Mouse (Mus musculus): ENCODE results near the gene Scml4.

The Scml4 gene

DNA sequence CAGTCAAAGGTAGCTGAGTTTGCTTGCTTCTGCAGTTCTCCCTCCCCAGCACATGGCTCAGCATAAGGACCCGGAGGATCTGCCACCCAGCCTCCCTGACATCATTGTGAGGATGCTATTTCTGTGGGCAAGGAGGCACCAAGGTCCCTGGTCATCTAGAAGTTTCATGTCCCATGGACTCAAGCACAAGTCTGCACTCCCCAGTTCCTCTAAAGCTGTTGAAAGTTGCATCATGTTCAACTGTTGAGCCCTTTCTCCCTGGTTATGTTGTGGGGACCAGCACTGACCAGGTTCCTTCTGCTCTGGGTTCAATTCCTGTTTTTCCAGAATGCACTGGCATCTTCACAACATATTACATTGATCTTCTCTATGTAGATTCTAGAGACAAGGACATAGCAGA, 42.9 kb downstream of the Scml4 start:
- DNase-seq (ENCODE audit: low spot score): no peak

DNA sequence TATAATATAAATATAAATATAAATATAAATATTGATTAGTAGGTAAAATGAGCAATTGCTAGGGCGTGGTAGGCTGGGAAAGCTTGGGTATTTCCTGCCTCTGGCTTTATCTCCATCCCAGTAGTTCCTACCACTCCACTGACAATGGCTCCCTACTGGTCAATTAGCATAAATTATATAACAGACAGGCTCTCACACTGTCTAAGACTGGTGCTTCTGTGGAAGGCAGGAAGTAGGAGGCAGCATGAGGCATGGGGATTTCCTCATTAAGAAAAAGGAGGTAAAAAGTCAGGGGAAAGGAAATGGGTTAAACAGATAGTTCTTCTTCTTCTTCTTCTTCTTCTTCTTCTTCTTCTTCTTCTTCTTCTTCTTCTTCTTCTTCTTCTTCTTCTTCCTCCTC, 48.4 kb downstream of the Scml4 start:
- DNase-seq (ENCODE audit: low spot score): no peak

DNA sequence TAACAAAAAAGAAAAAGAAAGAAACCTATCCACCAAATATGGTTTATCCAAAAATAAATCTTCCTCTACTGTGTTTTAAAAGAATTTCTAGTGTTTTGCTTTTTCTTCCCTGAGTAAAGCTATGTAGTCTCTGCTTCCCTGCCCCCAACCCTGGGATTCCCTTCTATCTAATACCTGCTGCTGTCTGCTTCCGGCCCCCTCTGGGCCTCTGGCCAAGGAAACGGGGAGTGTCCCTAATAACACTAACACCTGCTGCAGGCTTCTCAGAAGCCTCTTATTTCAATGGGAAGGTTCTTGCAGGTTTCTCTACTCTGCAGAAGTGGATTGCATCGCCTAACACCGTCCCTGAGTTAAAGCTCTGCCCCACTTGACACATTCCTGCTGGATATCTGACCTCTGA, 50.4 kb downstream of the Scml4 start:
- DNase-seq (ENCODE audit: low spot score): no peak

DNA sequence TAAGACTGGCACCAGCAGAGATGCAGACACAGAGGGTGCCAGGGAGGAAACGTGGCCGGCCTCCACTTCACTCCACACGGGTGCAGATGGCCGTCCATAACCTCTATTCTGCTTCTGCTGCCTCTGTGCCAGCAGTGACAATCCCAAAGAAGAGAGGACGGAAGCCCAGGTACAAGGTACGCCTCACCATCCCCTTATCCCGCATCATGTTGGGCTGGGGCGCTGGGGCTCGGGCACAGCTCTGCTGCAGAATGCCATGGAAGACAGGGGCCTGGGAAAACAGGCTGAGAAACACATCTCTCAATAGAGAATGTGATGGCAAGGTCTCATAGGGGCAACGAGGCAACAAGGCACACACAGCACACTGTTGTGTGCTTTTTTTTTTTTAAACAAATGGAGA, 51.9 kb downstream of the Scml4 start:
- no peak for DNase-seq (ENCODE audit: low spot score)

DNA sequence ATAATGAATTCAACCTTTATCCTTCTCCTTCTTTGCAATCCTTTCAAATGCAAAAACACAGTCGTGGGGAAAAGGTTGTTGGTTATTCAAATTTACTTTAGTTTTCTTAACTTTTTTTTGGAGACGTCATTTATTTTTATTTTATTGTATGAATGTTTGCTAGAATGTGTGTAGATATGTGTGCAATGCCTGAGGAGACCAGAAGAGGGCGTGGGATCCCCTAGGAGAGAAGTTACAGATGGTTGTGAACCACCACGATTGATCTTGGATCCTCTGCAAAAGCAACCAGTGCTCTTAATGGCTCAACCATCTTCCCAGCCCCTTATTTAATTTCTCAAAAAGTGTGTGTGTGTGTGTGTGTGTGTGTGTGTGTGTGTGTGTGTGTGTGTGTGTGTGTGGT, 53.0 kb downstream of the Scml4 start:
- no peak for DNase-seq (ENCODE audit: low spot score)

DNA sequence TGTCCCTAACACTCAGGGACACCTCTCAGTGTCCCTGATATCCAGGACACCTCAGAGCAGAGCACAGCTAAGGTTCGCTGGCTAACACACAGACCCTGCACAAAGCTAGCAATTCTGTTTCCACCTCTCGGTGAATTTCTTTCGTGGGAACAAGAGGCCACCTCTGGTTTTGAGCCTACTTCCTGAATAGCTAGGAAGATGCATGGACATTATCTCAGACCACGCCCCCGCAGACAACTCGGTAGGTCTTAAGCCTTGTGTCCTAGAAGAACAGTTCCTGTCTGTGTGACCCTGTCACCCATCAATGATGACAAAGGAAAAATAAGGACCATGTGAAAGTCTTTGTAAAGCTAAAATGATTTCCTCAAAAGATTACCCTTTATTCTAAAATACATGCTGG, 54.0 kb downstream of the Scml4 start:
- no peak for DNase-seq (ENCODE audit: low spot score)

DNA sequence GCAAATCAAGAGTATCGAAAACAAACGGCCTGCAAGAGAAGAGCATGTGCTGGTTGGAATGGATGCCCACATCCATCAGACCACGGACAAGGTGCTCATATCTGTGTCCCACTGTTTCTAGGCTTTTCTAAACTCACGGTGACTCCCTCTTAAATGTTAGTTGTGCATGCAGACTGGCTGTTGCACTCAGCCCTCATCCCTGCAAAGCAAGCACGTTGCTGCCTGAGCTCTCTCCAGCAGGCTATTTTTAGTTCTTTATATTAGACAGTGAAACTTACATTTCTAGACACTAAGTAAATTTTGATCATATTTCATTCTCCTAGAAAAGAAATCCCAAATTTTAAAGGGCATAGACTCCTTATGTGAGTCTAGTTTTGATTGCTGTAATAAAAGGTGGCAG, 57.2 kb downstream of the Scml4 start:
- DNase-seq (ENCODE audit: low spot score): no peak

DNA sequence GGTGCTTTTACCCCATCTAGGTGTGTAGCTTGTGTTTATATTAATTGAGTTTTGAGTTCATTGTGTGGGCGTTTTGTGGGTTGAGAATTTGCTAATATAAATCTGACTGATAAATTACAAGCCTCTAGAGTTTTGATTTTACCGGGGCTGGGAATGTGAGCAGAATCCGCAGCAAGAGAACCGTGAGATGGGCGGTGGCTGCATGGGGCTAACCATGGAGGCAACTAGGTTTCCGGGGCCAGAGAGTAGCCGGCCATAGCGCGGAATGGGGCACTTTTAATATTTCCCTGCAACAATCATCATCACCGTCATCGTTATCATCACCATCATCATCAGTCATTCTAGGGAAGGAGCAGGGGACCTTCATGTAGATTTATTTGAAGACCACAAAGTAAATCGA, 59.6 kb downstream of the Scml4 start:
- DNase-seq (ENCODE audit: low spot score): no peak

DNA sequence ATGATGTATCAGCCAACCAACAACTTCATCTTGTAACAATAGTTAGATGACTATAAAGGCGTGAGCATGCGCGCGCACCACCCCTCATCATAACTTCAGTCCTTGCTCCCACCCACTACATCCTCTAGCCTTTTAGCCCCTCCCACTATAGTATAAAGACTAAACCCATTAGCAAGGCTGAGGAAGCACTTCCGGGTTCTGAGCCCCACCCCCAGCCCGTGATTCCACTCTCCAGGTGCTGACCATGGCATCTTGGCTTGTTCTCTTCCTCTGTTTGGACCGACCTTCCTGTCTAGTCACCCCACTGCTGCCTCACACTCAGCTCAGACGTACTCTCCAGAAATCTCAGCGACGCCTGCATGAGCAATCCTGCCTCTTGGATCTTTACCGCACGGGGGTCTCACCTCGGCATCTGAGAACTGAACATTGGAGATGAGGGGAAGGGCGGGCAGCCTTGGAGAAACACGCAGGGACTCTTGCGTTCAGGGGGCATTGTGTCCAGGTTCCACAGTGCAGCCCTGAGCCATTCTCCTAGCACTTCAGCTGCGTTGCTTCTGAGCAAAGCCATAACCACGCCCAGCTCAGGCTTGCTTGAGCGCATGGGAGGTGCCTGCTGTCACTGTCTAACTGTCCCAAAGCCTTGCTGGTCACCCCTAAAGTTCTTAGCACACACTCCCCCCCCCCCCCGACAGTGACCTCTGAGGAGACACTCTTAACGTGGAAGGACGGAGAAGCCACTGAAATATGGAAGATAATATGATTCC, 65.1 kb downstream of the Scml4 start:
- DNase-seq (ENCODE audit: low spot score): no peak

DNA sequence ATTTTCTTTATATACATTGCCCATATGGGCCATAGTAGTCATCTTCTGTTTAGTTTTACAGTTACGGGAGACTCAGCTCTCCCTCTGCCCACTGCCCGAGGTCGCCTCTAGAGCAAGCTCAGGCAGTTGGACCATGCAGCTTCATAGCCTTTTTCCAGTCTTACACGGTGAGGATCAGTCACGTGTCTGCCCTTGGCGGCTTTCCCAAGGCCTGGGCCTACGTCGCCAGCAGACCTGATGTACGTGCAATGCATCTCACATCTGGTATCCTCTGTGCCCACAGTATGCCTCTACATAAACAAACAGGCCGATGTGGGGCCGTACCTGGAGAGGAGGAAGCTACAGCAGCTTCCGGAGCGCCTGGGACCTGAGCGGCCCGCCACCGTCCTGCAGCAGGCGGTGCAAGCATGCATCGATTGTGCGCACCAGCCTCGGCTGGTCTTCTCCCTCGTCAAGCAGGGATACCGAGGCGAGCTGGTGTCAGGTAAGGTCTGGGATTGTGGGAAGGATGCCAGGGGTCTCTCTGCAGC, 70.0 kb downstream of the Scml4 start:
- DNase-seq (ENCODE audit: low spot score): no peak

DNA sequence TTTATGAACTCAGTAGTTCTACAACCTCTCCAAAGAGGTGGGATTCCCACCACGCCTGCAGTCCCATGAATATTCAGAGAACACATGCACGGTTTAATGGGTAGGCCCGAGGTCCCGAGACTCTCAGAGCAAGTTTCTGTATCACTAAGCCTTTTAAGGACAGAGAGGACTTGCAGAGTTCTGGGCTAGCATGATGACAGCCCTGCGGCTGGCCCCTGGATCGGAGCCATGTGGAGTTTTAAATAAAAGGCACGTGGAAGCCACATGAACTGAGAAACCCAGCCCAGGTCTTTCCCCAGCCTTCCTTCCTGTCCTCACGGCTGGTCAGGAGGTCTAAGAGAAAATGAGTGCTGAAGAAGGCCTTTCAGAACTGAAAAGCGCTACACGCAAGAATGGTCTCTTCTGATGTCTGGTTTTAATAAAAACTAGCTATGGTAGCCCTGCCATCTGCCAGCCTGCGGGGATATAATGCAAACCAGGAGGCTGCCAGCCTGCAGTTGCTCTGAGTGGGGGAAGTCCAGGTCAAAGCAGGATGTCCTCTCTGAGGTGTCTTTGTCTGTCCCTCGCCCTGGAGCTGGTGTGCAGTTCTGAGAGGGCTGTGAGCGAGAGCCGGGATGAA, 72.8 kb downstream of the Scml4 start:
- peak; percentile 39 for DNase-seq (ENCODE audit: low spot score)

DNA sequence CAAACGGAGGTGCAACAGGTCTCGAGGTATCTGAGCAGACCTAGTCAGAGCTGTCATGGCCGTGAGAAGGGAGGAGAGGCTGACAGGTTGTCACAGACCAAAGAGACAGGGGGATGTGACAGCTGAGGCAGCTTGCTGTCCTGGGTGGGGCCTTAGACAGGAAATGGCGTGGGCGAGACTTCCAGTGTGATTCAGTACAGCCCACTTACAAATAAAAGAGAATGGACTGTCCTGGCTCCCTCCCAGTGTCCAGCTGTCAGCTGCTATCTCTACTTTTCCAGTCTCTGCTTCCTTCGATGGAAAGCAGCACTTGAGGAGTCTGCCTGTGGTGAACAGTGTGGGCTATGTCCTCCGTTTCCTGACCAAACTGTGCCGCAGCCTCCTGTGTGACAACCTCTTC, 74.5 kb downstream of the Scml4 start:
- DNase-seq (ENCODE audit: low spot score): no peak

DNA sequence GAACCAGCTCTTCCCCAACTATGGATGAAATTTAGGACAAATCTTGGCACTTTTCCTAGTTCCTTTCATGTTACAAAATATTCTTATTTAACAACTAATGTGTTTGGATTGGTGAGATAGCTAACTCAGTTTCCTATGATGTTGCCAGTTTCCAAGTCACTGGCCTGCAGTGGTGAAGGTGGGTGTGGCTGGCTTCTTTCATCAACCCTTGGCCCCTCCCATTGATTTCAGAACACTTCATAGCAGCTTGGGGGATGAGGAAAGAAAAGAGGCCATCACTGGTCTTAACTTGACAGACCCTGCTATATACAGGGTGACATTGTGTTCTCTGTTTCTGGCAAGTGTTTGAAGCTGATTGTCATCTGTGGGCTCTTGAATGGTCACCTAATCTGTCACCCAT, 76.0 kb downstream of the Scml4 start:
- no peak for DNase-seq (ENCODE audit: low spot score)

DNA sequence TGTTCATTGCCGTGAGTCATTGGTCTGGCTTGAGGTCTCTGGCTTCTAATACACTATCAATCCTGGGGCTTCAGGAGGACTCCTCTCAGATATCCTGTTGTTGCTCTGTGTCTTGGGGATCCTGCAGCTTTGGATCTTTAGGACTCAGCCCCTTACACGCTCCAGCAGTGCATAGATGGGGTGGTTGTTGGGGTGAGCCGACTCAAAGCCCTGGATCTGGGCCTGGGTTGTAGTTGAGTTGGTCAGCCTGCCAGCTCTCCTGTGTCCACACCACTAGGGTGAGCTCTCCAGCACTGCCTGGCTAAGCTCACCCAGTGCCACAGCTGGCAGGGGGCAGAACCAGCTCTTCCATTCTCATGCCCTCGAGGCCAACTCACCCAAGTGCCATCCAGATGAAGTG, 78.2 kb downstream of the Scml4 start:
- DNase-seq (ENCODE audit: low spot score): no peak

DNA sequence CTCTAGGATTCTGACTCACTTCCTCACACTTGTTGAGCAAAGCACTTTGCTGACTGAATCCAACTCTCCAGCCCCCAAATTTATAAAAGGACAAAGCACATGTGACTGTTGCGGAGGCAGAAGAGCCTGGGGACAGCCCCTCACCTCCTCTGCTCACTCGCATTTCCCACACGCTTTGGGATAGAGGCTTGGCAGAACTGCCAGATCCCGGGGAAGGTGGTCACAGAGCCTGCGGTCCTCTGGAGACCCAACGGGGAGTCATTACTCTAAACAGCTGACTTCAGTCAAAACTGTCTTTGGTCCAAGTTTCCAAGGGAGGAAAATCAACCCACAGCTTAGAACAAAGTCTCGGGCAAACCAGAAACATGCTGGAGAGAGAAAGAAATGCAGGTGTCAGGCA, 79.5 kb downstream of the Scml4 start:
- DNase-seq (ENCODE audit: low spot score): no peak

DNA sequence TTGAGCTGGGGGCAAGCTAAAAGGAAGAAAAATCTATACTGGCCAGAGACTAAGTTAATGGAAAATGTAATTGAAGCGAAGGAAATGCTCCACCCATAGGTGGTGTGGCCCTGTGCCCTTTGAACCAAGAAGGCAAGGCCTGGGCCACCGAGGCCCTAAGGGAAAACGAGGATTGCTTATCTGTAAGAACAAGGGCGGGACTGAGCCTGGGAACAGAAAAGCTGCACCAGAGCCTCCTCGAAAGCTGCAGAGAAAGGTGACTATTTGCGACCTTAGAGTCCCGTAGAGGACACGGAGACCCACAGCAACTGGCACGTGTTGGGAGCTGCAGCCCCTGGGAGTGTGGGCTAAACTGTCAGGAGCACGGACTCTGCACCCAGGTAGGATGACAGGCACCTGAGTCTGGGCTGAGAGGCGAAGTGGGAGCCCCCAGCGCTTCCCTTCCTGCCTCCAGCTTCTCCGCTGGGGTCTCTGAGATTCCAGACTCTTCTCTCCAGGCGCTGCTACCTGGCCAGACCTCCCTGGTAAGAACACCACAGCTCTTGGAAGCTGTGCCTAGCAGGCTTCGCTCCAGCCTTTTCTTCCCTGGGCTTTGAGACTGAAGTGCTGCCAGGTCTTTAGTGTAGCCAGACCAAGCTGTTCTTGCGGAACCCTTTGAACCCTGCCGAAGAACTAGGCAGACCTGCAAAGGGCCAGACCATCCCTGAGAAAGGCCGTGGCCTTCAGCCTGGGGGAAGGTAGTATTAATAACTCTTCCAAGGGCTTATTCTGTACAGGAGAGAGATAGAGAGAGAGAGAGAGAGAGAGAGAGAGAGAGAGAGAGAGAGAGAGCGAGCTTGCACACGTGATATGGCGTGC, 80.3 kb downstream of the Scml4 start:
- DNase-seq (ENCODE audit: low spot score): no peak

DNA sequence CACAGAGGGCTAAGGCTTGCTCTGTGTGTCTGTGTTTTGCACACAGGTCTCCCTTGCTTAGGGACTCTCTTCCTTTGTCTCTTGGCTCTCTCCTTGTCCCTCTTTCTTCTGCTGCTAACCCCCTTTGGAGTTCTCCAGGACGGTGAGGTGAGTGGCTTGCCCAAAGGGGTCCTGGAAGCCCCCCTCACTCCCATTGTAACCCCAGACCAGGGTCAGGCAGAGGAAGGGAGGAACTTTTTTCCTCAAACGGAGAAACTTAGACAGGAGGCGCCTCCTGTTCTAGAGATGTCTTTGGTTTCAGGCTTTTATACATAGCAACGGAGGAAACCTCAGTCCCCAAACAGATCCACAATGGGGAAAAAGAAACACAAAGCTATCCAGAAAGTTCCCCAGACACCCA, 81.1 kb downstream of the Scml4 start:
- DNase-seq (ENCODE audit: low spot score): no peak

DNA sequence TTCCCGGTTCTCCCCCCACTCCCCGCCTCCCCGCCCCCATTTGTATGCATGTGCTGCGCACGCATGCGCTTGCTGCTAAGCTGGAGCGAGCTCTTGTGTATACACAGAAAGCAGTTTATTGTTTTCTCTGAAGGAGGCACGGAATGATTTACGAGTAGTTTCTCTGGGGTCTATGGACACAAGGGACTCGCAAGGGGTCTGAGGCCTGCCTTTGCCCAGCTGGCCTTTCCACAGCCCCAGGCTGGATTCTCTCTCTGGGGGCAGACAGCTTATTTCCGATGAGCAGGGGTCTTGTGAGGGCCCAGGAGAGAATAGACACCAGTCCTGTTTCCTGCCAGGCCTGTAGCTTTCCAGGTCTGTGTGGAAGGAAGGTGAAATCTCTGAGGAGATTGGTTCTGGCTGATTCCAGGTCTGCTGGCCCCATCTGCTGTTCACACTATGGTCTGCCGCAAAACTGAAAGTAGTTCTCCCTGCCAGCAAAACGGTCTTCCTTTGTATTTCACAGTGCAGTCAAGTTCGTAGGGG, 81.6 kb downstream of the Scml4 start:
- peak; percentile 72 for DNase-seq (ENCODE audit: low spot score)

DNA sequence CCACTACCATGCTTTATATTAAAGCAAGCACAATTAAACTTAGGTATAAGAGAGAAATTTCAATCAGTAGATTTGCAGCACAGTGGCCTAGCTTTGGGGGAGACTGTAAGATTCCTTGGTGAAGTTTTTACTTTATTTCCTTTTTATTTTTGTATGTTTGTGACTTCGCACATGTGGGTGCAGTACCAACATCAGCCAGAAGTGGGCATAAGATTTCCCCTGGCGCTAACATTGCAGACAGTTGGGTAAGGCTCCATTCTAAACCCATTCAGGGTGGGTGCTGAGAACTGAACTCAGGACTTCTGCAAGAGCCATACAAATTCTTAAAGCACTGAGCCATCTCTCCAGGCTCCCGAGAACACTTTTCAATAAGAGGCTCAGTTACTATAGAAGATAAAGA, 82.1 kb downstream of the Scml4 start:
- no peak for DNase-seq (ENCODE audit: low spot score)

DNA sequence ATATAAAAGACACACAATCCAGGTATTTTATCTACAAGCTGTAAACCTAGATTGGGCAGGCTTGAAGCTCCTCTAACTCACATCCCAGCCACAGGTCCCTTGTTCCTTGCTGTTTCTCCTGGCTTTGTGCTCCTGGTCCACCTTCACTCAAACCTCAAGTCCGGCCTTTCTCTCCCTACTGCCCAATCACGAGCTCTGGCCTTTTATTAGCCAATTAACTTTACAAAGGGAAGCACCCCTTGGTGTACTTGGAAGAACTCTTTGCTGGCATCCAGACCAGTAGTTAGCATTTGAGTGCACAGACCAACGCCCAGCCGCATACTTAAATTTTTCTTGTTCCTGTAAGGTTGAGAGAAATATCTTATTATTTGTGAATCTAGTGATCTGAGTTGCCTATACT, 85.1 kb downstream of the Scml4 start:
- no peak for DNase-seq (ENCODE audit: low spot score)

DNA sequence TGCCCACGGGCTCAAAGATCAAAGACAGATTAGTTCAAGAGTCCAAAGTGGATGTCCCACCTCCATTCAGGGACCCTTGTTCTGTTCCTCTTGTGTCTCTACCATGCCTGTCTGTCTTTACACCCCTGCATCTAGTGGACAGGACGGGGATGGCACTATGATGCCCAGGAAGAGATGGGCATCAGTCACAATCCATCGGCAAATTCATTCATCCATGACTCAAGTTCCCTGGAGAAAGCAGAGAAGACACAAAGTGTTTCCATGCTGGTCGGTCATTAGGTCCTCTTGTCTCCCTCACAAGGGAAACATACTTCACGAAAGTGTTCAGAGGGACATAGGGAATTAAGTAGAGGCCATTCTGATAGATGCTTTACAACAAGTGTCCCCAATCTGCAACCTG, 87.2 kb downstream of the Scml4 start:
- DNase-seq (ENCODE audit: low spot score): no peak

DNA sequence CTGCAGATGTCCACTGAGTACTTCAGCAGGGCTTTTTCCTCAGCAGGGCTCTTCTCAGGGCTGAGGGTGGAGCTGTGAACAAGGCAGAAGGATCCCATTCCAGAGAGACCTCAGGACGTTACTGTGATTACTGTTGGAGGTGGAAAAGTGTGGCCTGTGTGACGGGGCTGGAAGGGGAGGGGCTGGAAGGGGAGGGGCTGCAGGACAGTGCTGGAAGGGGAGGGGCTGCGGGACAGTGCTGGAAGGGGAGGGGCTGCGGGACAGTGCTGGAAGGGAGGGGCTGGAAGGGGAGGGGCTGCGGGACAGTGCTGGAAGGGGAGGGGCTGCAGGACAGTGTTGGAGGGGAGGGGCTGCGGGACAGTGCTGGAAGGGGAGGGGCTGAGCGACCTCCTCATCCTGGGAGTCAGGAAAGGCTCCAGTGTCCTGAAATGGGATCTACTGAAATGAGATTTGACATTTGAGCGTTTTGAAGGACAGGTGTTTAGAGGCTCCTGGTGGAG, 90.1 kb downstream of the Scml4 start:
- DNase-seq (ENCODE audit: low spot score): peak; percentile 69

Data from embryo, embryonic 10 days (tissue).